ENCODE assay signal across 8 mouse cellular contexts in the genomic region with DNA sequence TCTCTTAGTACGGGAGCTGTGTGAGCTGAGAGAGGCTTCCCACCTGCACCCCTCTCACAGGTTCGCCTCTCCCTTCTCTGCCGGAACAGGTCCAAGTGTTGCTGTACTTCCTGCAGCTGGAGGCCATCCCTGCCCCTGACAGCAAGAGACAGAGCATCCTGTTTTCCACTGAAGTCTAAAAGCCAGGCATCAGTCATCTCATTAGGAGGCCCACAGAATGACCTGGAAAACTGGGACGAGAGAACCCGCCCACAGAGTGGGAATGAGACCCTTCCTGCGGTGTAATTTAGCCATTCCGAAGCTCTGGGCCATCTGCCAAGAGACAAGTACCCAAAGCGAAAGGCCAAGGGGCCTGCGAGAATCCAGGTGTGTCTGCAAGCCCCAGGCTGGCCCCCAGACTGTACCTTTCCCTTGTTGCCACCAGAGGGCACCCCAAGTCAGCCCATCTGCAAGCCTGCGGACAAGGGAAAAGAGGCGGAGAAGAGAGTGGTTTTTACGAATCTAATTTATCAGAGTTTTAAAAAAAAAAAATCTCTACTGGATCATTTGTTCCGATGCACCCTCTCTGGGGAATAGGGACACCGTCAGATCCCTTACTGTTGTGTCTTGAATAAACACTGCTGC. TPM values are rescaled to one million over a fixed set of nuclear protein-coding genes. Genes with fewer than 3 reads are reported as not detected.
DNase-seq lines count a peak whose midpoint lies in the region; ATAC-seq and TF ChIP-seq lines count a peak whose summit lies in the region.

No protein-coding gene starts in this region.

- no peaks in the 10 kb centered on the region; the same call in 1 of the 2 replicates for H3K4me1 ChIP-seq in liver, postnatal 0 days (ENCODE audit: insufficient read depth)
- no peaks in the 10 kb centered on the region; the same call in 1 of the 2 replicates for H3K4me1 ChIP-seq in testis, adult 2 months (ENCODE audit: control insufficient read depth, insufficient read depth, low read length)

- no peaks in the 10 kb centered on the region for H3K27me3 ChIP-seq in C2C12 (ENCODE audit: control insufficient read depth, insufficient read depth, insufficient read length)
- no peaks in the 10 kb centered on the region for H3K27me3 ChIP-seq in liver, postnatal 0 days (ENCODE audit: insufficient read depth, low read length)
- H3K27me3 ChIP-seq in testis, adult 2 months (ENCODE audit: control insufficient read depth, insufficient read depth, low read length): no peaks in the 10 kb centered on the region

- peak; percentile 56; the same call in 1 of the 2 replicates for ATAC-seq in liver, postnatal 0 days
- ATAC-seq in neutrophil, adult 5-6 weeks (ENCODE audit: extremely low read depth, insufficient number of reproducible peaks, low FRiP score, poor library complexity, severe bottlenecking): peak; percentile 54; the same call in 1 of the 2 replicates

- peaks cover 55% of the 10 kb centered on the region for H3K36me3 ChIP-seq in C2C12 (ENCODE audit: control insufficient read depth, insufficient read depth)
- H3K36me3 ChIP-seq in liver, postnatal 0 days (replicated peaks; ENCODE audit: insufficient read depth, low read length): peaks cover 47% of the 10 kb centered on the region
- no peaks in the 10 kb centered on the region for H3K36me3 ChIP-seq in testis, adult 2 months (ENCODE audit: control insufficient read depth, insufficient read depth, low read length)

- H3K4me2 ChIP-seq in liver, postnatal 0 days (ENCODE audit: low read depth, low read length): no peak overlapping the region

- no peak for TF ChIP-seq POLR2A in testis, adult 2 months (IDR thresholded peaks at IDR 0.05; ENCODE audit: control insufficient read depth, low read depth, low read length)

- no peak overlapping the region for H3K9ac ChIP-seq in liver, postnatal 0 days (replicated peaks)

- no peak overlapping the region for H3ac ChIP-seq in C2C12 (ENCODE audit: control insufficient read depth, insufficient read length, low read depth)

- H3K27ac ChIP-seq in liver, postnatal 0 days (ENCODE audit: low read depth): no peak overlapping the region
- H3K27ac ChIP-seq in testis, adult 2 months (ENCODE audit: control insufficient read depth, insufficient read depth, low read depth, low read length): no peak overlapping the region

- H3K9me3 ChIP-seq in liver, postnatal 0 days (ENCODE audit: low read length): no peaks in the 10 kb centered on the region

- no peak overlapping the region for H3K4me3 ChIP-seq in C2C12 (ENCODE audit: insufficient read depth, poor library complexity, severe bottlenecking)
- no peak overlapping the region for H3K4me3 ChIP-seq in liver, postnatal 0 days (ENCODE audit: low read depth, low read length)
- no peak overlapping the region for H3K4me3 ChIP-seq in testis, adult 2 months (ENCODE audit: control insufficient read depth, low read depth, low read length)

- TF ChIP-seq CTCF in C2C12 (IDR thresholded peaks at IDR 0.05; ENCODE audit: control insufficient read depth, insufficient read depth, insufficient read length): peak; percentile 77
- TF ChIP-seq CTCF in liver, postnatal 0 days (IDR thresholded peaks at IDR 0.05; ENCODE audit: low read depth): peak; percentile 89
- peak; percentile 84 for TF ChIP-seq CTCF in testis, adult 2 months (IDR thresholded peaks at IDR 0.05; ENCODE audit: control insufficient read depth, insufficient read depth, insufficient replicate concordance, low read depth, low read length)

- peak; percentile 45 for DNase-seq in adrenal gland, adult 8-10 months
- DNase-seq in embryo, embryonic 11.5 days (ENCODE audit: low read depth, low spot score): peak; percentile 54
- peak; percentile 63 to 67 for DNase-seq in heart, adult 9 months (ENCODE audit: low spot score in 2 of 2)
- peak; percentile 78 to 80 for DNase-seq in kidney, postnatal 25 days
- DNase-seq in liver, postnatal 0 days: peak; percentile 75

- H3K79me3 ChIP-seq in C2C12 (ENCODE audit: low read depth): no peaks in the 10 kb centered on the region

- WGBS in liver, postnatal 0 days (ENCODE audit: insufficient replicate concordance): 45% methylated on average over 14 of the region's 14 CpGs

- H3K79me2 ChIP-seq in C2C12 (ENCODE audit: control insufficient read depth, insufficient read depth): no peaks in the 10 kb centered on the region

- no peak for TF ChIP-seq EP300 in liver, postnatal 0 days (IDR thresholded peaks at IDR 0.05; ENCODE audit: low read depth)

TF ChIP-seq in C2C12, 6 proteins besides CTCF, POLR2A, EP300 and RAD21:
- TF ChIP-seq CEBPB (IDR thresholded peaks at IDR 0.05; ENCODE audit: low read depth) (no peak), MYOD1 (IDR thresholded peaks at IDR 0.05; ENCODE audit: control insufficient read depth, insufficient read length, low read depth) (no peak), MYOG (IDR thresholded peaks at IDR 0.05; ENCODE audit: control insufficient read depth, extremely low read depth, insufficient read length) (no peak), MAX (IDR thresholded peaks at IDR 0.05) (no peak), USF1 (IDR thresholded peaks at IDR 0.05; ENCODE audit: low read depth) (no peak), FOSL1 (IDR thresholded peaks at IDR 0.05; ENCODE audit: insufficient read depth, low read length, poor library complexity, severe bottlenecking) (no peak)

RNA-seq across cellular contexts. Expression of gene Specc1l, which starts 29.6 kb away (rescaled TPM):
- polyA plus RNA-seq in C2C12 (2012; fragmentation: generic; extraction: Trizol): 19.1 TPM
- total RNA-seq in adrenal gland, adult 8-10 months (2022): 10 to 100 TPM; 62.7 to 81.0 (median 64.4) TPM
- 3.5 and 4.0 TPM in 2 replicates for polyA plus RNA-seq in liver, postnatal 0 days (2015; fragmentation: Nextera tagmentation; extraction: Ambion mirVana)
- total RNA-seq in neutrophil, adult 5-6 weeks (2017): 52.2 and 55.2 TPM in 2 replicates
- polyA plus RNA-seq in testis, adult 2 months (2012; rRNA removed): 20.7 and 24.2 TPM in 2 replicates
